Mouse (Mus musculus) bone marrow, adult 2 months (tissue): Measurements from ENCODE around the gene Fzd7.

Source experiments
- CTCF ChIP-seq: fragments of 200-500 bp; IDR thresholded peaks from 2 replicates; pipeline ENCODE4 v1.5.1; 2011; ENCODE audit warnings: low read length, control low read depth; ENCODE audit not compliant: control insufficient read depth, insufficient read depth
- POLR2A ChIP-seq: fragments of 200-500 bp; IDR thresholded peaks from 2 replicates; pipeline ENCODE4 v1.6.1; 2011; ENCODE audit warnings: low read depth, mild to moderate bottlenecking, control low read depth, low read length, borderline replicate concordance; ENCODE audit not compliant: control insufficient read depth

DNA sequence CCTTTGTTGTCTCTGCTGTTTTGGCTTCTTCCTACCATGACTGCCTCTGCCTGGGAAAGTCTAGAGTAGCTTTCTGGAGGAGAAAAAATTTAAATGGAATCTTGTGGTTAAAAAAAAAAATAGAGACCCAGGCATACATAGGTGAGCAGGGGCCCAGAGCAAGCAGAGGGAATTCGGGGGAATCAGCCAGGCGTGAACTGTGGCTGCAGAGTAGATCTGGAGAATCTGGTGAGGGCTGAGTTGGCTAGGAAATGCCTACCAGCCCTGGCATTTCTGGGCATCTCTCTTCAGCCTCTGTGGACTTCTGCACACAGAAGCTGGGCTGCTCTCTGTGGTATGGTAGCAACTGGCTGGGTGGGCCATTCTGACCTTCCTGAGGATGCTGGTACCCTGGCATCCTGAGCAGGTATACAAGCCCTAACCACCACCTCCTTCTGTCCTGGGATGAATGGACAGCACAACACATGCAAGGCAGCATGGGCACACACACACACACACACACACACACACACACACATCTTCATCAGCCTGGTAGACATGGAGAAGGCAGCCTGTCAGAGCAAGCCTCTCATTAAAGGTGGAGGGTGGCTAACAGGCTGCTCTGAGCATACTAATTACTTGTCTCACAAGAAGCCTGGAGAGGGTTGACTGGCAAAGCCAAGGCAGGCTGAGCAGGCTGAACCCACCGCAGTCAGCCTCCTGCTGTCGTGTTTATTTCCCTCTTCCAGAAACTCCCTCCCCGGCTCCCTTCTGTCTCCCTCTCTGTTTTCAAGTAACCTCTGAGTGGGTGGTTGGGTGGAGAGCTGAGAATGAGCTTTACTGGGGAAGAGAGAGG lies 53.0 kb downstream of the Fzd7 start:
- TF ChIP-seq CTCF (no peak), POLR2A (no peak)
